Mouse (Mus musculus): ENCODE data around the gene Fgfr2. TPM values are rescaled to one million over a fixed set of nuclear protein-coding genes. Genes with fewer than 3 reads are reported as not detected.

Gene Fgfr2
- polyA plus RNA-seq, 1 experiment from 2014 or later = 33.9 TPM

GRCm38 (mm10) chr7:130646762-130647139 is 2476.4 kb downstream of the Fgfr2 start:
- Histone ChIP-seq H3K9me3 (no peaks in the 10 kb centered on the region), H3K4me3 (peak overlapping the region; percentile 52), H3K4me2 (peak overlapping the region; percentile 99), H3K36me3 (no peaks in the 10 kb centered on the region), H3K9ac (peak overlapping the region; percentile 69), H3K27ac (peak overlapping the region; percentile 75; the same call in 1 of the 2 replicates), H3K27me3 (peaks cover 19% of the 10 kb centered on the region), H3K4me1 (replicated peaks) (peaks cover 39% of the 10 kb centered on the region)
- WGBS = under 1% methylated on average over 18 of the region's 18 CpGs
- peak; percentile 62 for ATAC-seq (ENCODE audit: low FRiP score)

DNA sequence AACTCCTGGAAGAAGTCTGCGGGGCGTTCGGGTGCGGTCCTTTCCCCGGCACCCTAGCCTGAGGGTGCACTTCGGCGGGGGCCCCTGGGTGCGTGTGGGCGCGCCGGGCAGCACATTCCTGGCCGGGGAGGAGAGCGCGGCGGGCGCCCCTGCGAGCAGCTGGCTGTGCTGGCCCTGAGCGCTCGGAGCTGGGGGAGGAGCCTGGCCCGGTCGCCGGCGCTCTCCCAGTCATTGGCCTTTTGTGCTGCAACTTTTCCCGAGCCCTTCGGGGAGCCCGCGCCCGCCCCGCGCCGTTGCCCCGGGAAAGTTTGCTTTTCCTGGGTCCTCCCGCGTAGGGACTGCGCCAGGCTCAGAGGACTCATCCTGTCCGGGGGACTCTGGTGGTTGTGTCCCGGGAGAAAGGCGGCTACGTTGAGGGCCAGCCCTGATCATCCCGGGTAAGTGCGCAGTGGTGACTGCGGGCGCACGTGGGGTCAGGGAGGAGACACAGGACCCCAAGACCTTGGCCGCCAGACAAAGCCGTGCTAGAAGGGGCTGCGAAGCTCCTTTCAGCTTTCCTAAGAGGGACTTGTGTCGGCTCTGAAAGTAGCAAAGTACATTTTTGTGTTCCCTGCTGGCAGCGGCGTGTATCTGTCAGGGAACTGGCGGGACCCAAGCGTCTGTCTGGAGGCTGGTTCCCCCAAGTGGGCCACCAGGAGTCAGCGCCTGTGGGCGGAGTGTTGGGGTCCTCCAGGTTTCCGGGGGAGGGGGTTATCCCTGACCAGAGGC is 2477.0 kb downstream of the Fgfr2 start:
- WGBS = under 1% methylated on average over 55 of the region's 55 CpGs
- Histone ChIP-seq H3K9me3 (no peaks in the 10 kb centered on the region), H3K9ac (peak overlapping the region; percentile 69), H3K36me3 (no peaks in the 10 kb centered on the region), H3K27ac (peak overlapping the region; percentile 75), H3K4me1 (replicated peaks) (peaks cover 39% of the 10 kb centered on the region), H3K4me2 (peak overlapping the region; percentile 99), H3K4me3 (peak overlapping the region; percentile 52), H3K27me3 (peaks cover 19% of the 10 kb centered on the region)
- peak; percentile 74 for ATAC-seq (ENCODE audit: low FRiP score)

GRCm38 (mm10) chr7:130645332-130645993 is 2477.7 kb downstream of the Fgfr2 start:
- H3K27me3 ChIP-seq = peaks cover 19% of the 10 kb centered on the region
- no peaks in the 10 kb centered on the region for H3K36me3 ChIP-seq
- peaks cover 39% of the 10 kb centered on the region for H3K4me1 ChIP-seq (replicated peaks)
- peak overlapping the region; percentile 69 for H3K9ac ChIP-seq
- peak overlapping the region; percentile 75 for H3K27ac ChIP-seq
- peak overlapping the region; percentile 52 for H3K4me3 ChIP-seq
- 20% methylated on average over 15 of the region's 15 CpGs for WGBS
- H3K4me2 ChIP-seq = peak overlapping the region; percentile 99
- ATAC-seq (ENCODE audit: low FRiP score) = peak; percentile 36; the same call in 1 of the 2 replicates
- H3K9me3 ChIP-seq = no peaks in the 10 kb centered on the region

DNA sequence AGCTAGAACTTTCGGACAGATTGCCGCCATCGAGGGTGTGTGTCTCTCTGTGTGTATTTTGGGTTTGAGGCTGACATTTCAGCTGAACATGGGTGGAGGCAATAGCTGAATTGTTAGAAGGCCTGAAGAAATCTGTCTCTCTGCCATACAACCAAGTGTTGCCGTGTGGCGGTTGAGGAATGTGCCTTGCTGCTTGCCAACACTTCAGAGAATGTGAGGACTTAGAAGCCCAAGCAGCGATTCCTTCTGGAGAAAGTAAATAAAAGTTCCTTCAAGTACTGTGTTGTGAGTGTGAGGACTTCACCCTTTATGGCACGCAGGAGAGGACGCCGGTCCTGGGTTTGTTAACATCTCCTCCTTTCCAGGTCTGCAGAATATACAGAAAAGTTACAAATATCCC is 2482.5 kb downstream of the Fgfr2 start:
- no peak overlapping the region for H3K4me3 ChIP-seq
- H3K27me3 ChIP-seq = peaks cover 6% of the 10 kb centered on the region
- no peaks in the 10 kb centered on the region for H3K36me3 ChIP-seq
- no peak overlapping the region for H3K4me2 ChIP-seq
- H3K9me3 ChIP-seq = no peaks in the 10 kb centered on the region
- WGBS = 87% methylated on average over 9 of the region's 9 CpGs
- H3K4me1 ChIP-seq (replicated peaks) = peaks cover 16% of the 10 kb centered on the region
- no peak overlapping the region for H3K9ac ChIP-seq
- ATAC-seq (ENCODE audit: low FRiP score) = no peak
- no peak overlapping the region for H3K27ac ChIP-seq

- Histone ChIP-seq H3K4me2 (no peak overlapping the region), H3K36me3 (no peaks in the 10 kb centered on the region), H3K9me3 (no peaks in the 10 kb centered on the region), H3K4me3 (no peak overlapping the region), H3K27ac (no peak overlapping the region), H3K27me3 (no peaks in the 10 kb centered on the region), H3K9ac (no peak overlapping the region), H3K4me1 (replicated peaks) (peaks cover 11% of the 10 kb centered on the region; the same call in 1 of the 2 replicates)
- WGBS = 49% methylated on average over 6 of the region's 6 CpGs
- ATAC-seq (ENCODE audit: low FRiP score) = no peak
Observed at GRCm38 (mm10) chr7:130637811-130638210, 2485.3 kb downstream of the Fgfr2 start.

DNA sequence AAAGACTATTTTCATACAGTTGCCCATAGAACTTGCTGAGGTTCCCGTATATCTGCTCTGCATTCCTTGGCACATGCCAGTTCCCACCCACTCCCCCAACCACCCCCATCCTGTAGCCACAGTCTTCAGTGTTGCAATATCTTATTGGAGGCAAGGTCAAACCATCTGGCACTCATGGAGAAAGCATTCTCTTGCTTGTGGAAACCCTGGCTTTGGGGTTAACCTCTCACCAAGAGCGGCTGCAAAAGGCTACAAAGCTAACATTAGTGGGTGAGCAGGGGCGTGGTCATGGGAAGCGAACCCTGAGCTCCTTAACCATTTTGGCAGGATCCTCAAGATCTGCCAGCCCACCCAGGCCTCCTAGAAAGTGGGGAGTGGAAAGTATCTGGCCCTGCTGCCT is 2486.2 kb downstream of the Fgfr2 start:
- ATAC-seq (ENCODE audit: low FRiP score) = no peak
- no peak overlapping the region for H3K9ac ChIP-seq
- H3K4me1 ChIP-seq (replicated peaks) = peaks cover 12% of the 10 kb centered on the region; the same call in 1 of the 2 replicates
- H3K4me2 ChIP-seq = no peak overlapping the region
- no peaks in the 10 kb centered on the region for H3K9me3 ChIP-seq
- no peaks in the 10 kb centered on the region for H3K36me3 ChIP-seq
- H3K27me3 ChIP-seq = no peaks in the 10 kb centered on the region
- H3K27ac ChIP-seq = no peak overlapping the region; the same call in 1 of the 2 replicates
- H3K4me3 ChIP-seq = no peak overlapping the region
- 91% methylated on average over 4 of the region's 4 CpGs for WGBS

- H3K9me3 ChIP-seq = no peaks in the 10 kb centered on the region
- no peak overlapping the region for H3K9ac ChIP-seq
- no peak overlapping the region for H3K27ac ChIP-seq
- peaks cover 19% of the 10 kb centered on the region for H3K4me1 ChIP-seq (replicated peaks)
- H3K4me2 ChIP-seq = no peak overlapping the region
- H3K4me3 ChIP-seq = no peak overlapping the region
- no peak for ATAC-seq (ENCODE audit: low FRiP score)
- WGBS = 86% methylated on average over 3 of the region's 3 CpGs
- H3K27me3 ChIP-seq = no peaks in the 10 kb centered on the region
- no peaks in the 10 kb centered on the region for H3K36me3 ChIP-seq
Observed at GRCm38 (mm10) chr7:130636274-130636673, 2486.9 kb downstream of the Fgfr2 start.

DNA sequence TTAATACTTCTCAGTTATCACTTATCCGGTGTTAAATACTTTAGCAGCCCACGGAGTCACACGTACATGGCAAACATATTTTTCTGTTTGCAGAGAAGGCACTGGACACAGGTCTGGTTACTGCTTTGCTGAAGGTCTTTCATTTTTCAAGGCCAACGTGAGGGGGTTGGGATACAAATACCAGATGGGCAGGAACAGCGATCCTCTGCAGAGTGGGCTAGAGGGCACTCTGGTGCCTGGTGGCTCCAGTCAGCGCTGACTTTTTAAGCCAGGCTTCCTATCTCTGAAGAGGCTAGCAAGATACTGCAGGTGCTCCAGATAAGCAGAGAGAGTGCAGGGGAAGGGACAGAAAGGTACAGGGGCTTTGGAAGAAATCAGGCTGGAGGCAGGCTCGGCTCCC is 2487.9 kb downstream of the Fgfr2 start:
- WGBS = 65% methylated on average over 7 of the region's 7 CpGs
- no peak for ATAC-seq (ENCODE audit: low FRiP score)

DNA sequence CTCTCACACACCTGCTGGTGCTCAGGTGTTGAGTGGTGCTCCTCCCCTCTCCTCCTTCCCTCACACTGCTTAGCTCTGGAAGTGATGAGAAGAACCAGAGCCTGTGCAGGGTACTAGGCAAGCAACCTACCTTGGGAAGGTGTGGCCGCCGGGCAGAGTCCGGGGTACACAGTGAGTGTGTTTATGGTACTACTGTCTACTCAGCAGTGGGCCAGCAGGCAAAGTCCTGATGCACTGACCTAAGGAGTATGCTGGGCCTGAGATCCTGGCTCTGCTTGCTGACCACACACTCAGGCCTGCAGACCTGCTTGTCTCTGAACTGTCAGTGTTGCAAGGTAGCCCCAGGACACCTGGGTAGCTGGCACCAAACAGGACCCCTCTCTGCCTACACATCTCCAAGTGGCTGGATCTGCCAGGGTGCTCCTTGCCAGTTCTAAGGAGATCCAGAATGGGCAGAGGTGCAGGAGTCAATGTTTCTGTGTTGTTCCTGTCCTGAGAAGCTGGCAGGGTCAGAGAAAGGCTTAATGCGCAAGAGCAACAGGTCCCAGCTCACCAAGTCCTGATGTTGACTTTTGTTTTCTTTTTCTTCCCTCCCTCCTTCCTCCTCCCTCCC is 2488.8 kb downstream of the Fgfr2 start:
- no peak overlapping the region for H3K9ac ChIP-seq
- no peaks in the 10 kb centered on the region for H3K36me3 ChIP-seq
- H3K4me1 ChIP-seq (replicated peaks) = peaks cover 19% of the 10 kb centered on the region
- no peaks in the 10 kb centered on the region for H3K27me3 ChIP-seq
- H3K4me3 ChIP-seq = no peak overlapping the region
- H3K4me2 ChIP-seq = no peak overlapping the region
- no peaks in the 10 kb centered on the region for H3K9me3 ChIP-seq
- 95% methylated on average over 4 of the region's 4 CpGs for whole genome bisulfite sequencing
- no peak for ATAC-seq (ENCODE audit: low FRiP score)
- no peak overlapping the region for H3K27ac ChIP-seq

More for the DNA sequence above, 2487.9 kb downstream of the Fgfr2 start:
- Histone ChIP-seq H3K4me3 (no peak overlapping the region), H3K9ac (no peak overlapping the region), H3K27me3 (no peaks in the 10 kb centered on the region), H3K9me3 (no peaks in the 10 kb centered on the region), H3K4me1 (replicated peaks) (peaks cover 19% of the 10 kb centered on the region), H3K27ac (no peak overlapping the region), H3K36me3 (no peaks in the 10 kb centered on the region), H3K4me2 (no peak overlapping the region)

DNA sequence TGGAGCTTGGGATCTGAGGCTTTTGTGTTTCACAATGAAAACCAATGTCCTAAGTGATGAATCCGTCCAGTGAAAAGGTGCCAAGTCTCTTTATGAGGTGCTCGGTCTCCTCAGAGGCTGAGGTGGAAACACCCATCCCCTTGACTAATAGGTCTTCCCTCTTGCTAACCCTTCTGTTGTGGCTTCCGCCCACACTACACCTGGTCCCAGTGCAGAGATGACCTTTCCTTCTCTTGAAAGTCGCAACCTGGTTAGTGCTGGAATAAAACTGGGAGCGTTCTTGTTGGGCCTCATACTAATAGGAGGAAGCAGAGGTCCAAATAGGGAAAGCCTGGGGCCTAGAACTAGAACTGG is 2490.8 kb downstream of the Fgfr2 start:
- ATAC-seq (ENCODE audit: low FRiP score) = no peak
- H3K36me3 ChIP-seq = no peaks in the 10 kb centered on the region
- no peak overlapping the region for H3K9ac ChIP-seq
- no peak overlapping the region for H3K4me3 ChIP-seq
- no peak overlapping the region for H3K27ac ChIP-seq
- H3K4me2 ChIP-seq = no peak overlapping the region
- H3K27me3 ChIP-seq = no peaks in the 10 kb centered on the region
- H3K9me3 ChIP-seq = no peaks in the 10 kb centered on the region
- 91% methylated on average over 5 of the region's 5 CpGs for WGBS
- peaks cover 14% of the 10 kb centered on the region for H3K4me1 ChIP-seq (replicated peaks)

- H3K9ac ChIP-seq = no peak overlapping the region
- H3K4me1 ChIP-seq (replicated peaks) = peaks cover 14% of the 10 kb centered on the region
- no peak for ATAC-seq (ENCODE audit: low FRiP score)
- H3K4me2 ChIP-seq = no peak overlapping the region
- no peak overlapping the region for H3K4me3 ChIP-seq
- H3K9me3 ChIP-seq = no peaks in the 10 kb centered on the region
- WGBS = 57% methylated on average over 22 of the region's 22 CpGs
- no peaks in the 10 kb centered on the region for H3K36me3 ChIP-seq
- H3K27me3 ChIP-seq = no peaks in the 10 kb centered on the region
- no peak overlapping the region for H3K27ac ChIP-seq
Observed at GRCm38 (mm10) chr7:130631553-130632378, 2491.4 kb downstream of the Fgfr2 start.

DNA sequence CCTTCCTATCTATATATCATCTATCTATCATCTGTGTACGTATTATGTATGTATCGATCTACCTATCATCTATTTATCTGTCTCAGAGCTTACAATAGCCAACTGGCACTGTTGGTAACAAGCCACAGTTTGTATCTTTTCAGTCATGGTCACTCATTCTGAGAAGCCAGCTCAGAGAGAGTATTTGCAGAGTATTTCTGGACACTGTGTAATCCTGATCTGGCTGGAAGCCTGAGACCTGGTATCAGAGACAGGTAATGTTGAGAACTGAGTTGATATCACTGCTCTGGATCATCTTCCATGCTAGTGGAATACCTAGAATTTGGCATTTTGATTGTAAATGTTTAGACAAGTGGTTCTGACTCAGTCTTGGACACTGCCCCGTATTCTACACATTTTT is 2492.2 kb downstream of the Fgfr2 start:
- Histone ChIP-seq H3K27ac (no peak overlapping the region), H3K9ac (no peak overlapping the region), H3K4me3 (no peak overlapping the region), H3K27me3 (no peaks in the 10 kb centered on the region), H3K4me1 (replicated peaks) (peaks cover 11% of the 10 kb centered on the region), H3K9me3 (no peaks in the 10 kb centered on the region), H3K4me2 (no peak overlapping the region), H3K36me3 (no peaks in the 10 kb centered on the region)
- 95% methylated on average over 3 of the region's 3 CpGs for WGBS
- ATAC-seq (ENCODE audit: low FRiP score) = no peak
